Mouse (Mus musculus) kidney, embryonic 16.5 days (tissue): ENCODE data around the gene Fgf6. TPM values are rescaled to one million over a fixed set of nuclear protein-coding genes. Genes with fewer than 3 reads are reported as not detected.

Experiments
- ATAC-seq: fragments of 200-750 bp; cut with Nextera tagmentation; 2 replicates; pipeline ENCODE4 v1.8.0; 2017; ENCODE audit warnings: moderate TSS enrichment; ENCODE audit not compliant: low FRiP score, low TSS enrichment
- H3K27ac ChIP-seq: fragments of 300-500 bp; sonication (generic); 2 replicates; pipeline ENCODE4 v1.5.1; 2014; ENCODE audit warnings: low read length
- H3K27me3 ChIP-seq: fragments of 300-500 bp; sonication (generic); 2 replicates; pipeline ENCODE4 v1.6.1; 2014; ENCODE audit warnings: low read length, control low read depth, mixed read lengths; ENCODE audit not compliant: insufficient read depth
- H3K36me3 ChIP-seq: fragments of 300-500 bp; sonication (generic); 2 replicates; pipeline ENCODE4 v1.6.1; 2014; ENCODE audit warnings: low read length, control low read depth, mixed read lengths; ENCODE audit not compliant: insufficient read depth
- H3K4me1 ChIP-seq: fragments of 300-500 bp; sonication (generic); 2 replicates; pipeline ENCODE4 v1.6.1; 2014; ENCODE audit warnings: low read length, control low read depth, mixed read lengths; ENCODE audit not compliant: insufficient read depth
- H3K4me2 ChIP-seq: fragments of 300-500 bp; sonication (generic); replicated peaks from 2 replicates; pipeline ENCODE4 v1.6.1; 2014; ENCODE audit warnings: low read depth, low read length
- H3K4me3 ChIP-seq: fragments of 300-500 bp; sonication (generic); 2 replicates; pipeline ENCODE4 v1.5.1; 2014; ENCODE audit warnings: mild to moderate bottlenecking, low read length
- H3K9ac ChIP-seq: fragments of 300-500 bp; sonication (generic); replicated peaks from 2 replicates; pipeline ENCODE4 v1.6.1; 2014; ENCODE audit warnings: low read length
- H3K9me3 ChIP-seq: fragments of 300-500 bp; sonication (generic); 2 replicates; pipeline ENCODE4 v1.6.1; 2016; ENCODE audit warnings: low read length, control low read depth
- WGBS: fragments of 180-500 bp; shearing (Covaris S2); extraction: QIAGEN DNeasy Blood & Tissue Kit; methylation state at CpG from one replicate; pipeline ENCODE4 v1.1.7; 2014; 5-methylcytosine and 5-hydroxymethylcytosine counted together
- polyA plus RNA-seq: library from polyadenylated mRNA; unstranded; fragments of >200 nt; fragmentation: Nextera tagmentation; extraction: Ambion mirVana; gene quantifications from 2 replicates; pipeline ENCODE4 v1.2.1, GENCODE M21; 2015

Fgf6 gene
- polyA plus RNA-seq: 0.04 and 0.05 TPM in 2 replicates

GRCm38 (mm10) chr6:127014906-127015770, at the start of gene Fgf6:
Fgf6 (plus strand) TSS chr6:127015586.
- H3K4me2 ChIP-seq: peak within 1 kb of the TSS; percentile 23; the same call in 1 of the 2 replicates
- no peak within 1 kb of the TSS for H3K4me3 ChIP-seq
- 0 out of 2 replicates have a peak, but pooled peaks cover 7% of the 10 kb centered on the region for H3K4me1 ChIP-seq
- peaks cover 10% of the 10 kb centered on the region for H3K27me3 ChIP-seq
- no peak within 1 kb of the TSS for H3K27ac ChIP-seq
- WGBS: 45% methylated on average over 26 of the region's 26 CpGs
- no peak within 1 kb of the TSS for H3K9ac ChIP-seq
- peak; percentile 60; the same call in 1 of the 2 replicates for ATAC-seq
- H3K9me3 ChIP-seq: no peaks in the 10 kb centered on the region
- H3K36me3 ChIP-seq: no peaks in the 10 kb centered on the region

GRCm38 (mm10) chr6:126966241-126967026, 49.0 kb upstream of the Fgf6 start:
- Histone ChIP-seq H3K9ac (no peak overlapping the region), H3K27ac (no peak overlapping the region), H3K4me2 (no peak overlapping the region), H3K27me3 (no peaks in the 10 kb centered on the region), H3K36me3 (peaks cover 16% of the 10 kb centered on the region; the same call in 1 of the 2 replicates), H3K9me3 (no peaks in the 10 kb centered on the region), H3K4me1 (no peaks in the 10 kb centered on the region), H3K4me3 (no peak overlapping the region)
- 87% methylated on average over 14 of the region's 14 CpGs for WGBS
- ATAC-seq: no peak

- H3K27me3 ChIP-seq: no peaks in the 10 kb centered on the region
- H3K4me1 ChIP-seq: no peaks in the 10 kb centered on the region
- no peak overlapping the region for H3K4me3 ChIP-seq
- no peaks in the 10 kb centered on the region for H3K36me3 ChIP-seq
- H3K9ac ChIP-seq: no peak overlapping the region
- ATAC-seq: 0 out of 2 replicates have a peak, but pooled peaks have one; percentile 31
- H3K27ac ChIP-seq: no peak overlapping the region
- 51% methylated on average over 5 of the region's 5 CpGs for WGBS
- no peaks in the 10 kb centered on the region for H3K9me3 ChIP-seq
- H3K4me2 ChIP-seq: no peak overlapping the region
These were observed 33.7 kb upstream of the Fgf6 start for GRCm38 (mm10) chr6:126981539-126982234.

- Histone ChIP-seq H3K27ac (no peak overlapping the region), H3K36me3 (no peaks in the 10 kb centered on the region), H3K9ac (no peak overlapping the region), H3K9me3 (no peaks in the 10 kb centered on the region), H3K4me2 (no peak overlapping the region), H3K4me1 (no peaks in the 10 kb centered on the region), H3K27me3 (no peaks in the 10 kb centered on the region), H3K4me3 (no peak overlapping the region)
- no peak for ATAC-seq
- 55% methylated on average over 2 of the region's 2 CpGs for WGBS
These were observed 21.7 kb upstream of the Fgf6 start for GRCm38 (mm10) chr6:126993676-126994075.

GRCm38 (mm10) chr6:126995494-126995893, 19.9 kb upstream of the Fgf6 start:
- H3K9ac ChIP-seq: no peak overlapping the region
- H3K27me3 ChIP-seq: no peaks in the 10 kb centered on the region
- ATAC-seq: no peak

GRCm38 (mm10) chr6:126996399-126996798, 19.0 kb upstream of the Fgf6 start:
- H3K9me3 ChIP-seq: no peaks in the 10 kb centered on the region
- ATAC-seq: no peak
- WGBS: 71% methylated on average over 5 of the region's 5 CpGs
- H3K4me3 ChIP-seq: no peak overlapping the region
- no peak overlapping the region for H3K27ac ChIP-seq
- H3K36me3 ChIP-seq: no peaks in the 10 kb centered on the region
- no peaks in the 10 kb centered on the region for H3K4me1 ChIP-seq
- no peaks in the 10 kb centered on the region for H3K27me3 ChIP-seq
- no peak overlapping the region for H3K4me2 ChIP-seq
- H3K9ac ChIP-seq: no peak overlapping the region

More at GRCm38 (mm10) chr6:126995494-126995893, 19.9 kb upstream of the Fgf6 start:
- Histone ChIP-seq H3K4me3 (no peak overlapping the region), H3K4me1 (no peaks in the 10 kb centered on the region), H3K27ac (no peak overlapping the region), H3K9me3 (no peaks in the 10 kb centered on the region), H3K4me2 (no peak overlapping the region), H3K36me3 (no peaks in the 10 kb centered on the region)
- WGBS: 79% methylated on average over 3 of the region's 3 CpGs

- ATAC-seq: no peak
- no peak overlapping the region for H3K27ac ChIP-seq
- H3K4me2 ChIP-seq: no peak overlapping the region
- no peaks in the 10 kb centered on the region for H3K4me1 ChIP-seq
- H3K4me3 ChIP-seq: no peak overlapping the region
- 91% methylated on average over 3 of the region's 3 CpGs for WGBS
- H3K9me3 ChIP-seq: no peaks in the 10 kb centered on the region
- H3K27me3 ChIP-seq: no peaks in the 10 kb centered on the region
- no peaks in the 10 kb centered on the region for H3K36me3 ChIP-seq
- H3K9ac ChIP-seq: no peak overlapping the region
These were observed 9.7 kb upstream of the Fgf6 start for GRCm38 (mm10) chr6:127005646-127006045.

- H3K4me3 ChIP-seq: no peak overlapping the region
- no peaks in the 10 kb centered on the region for H3K27me3 ChIP-seq
- no peaks in the 10 kb centered on the region for H3K4me1 ChIP-seq
- H3K27ac ChIP-seq: no peak overlapping the region
- 57% methylated on average over 3 of the region's 3 CpGs for WGBS
- H3K4me2 ChIP-seq: no peak overlapping the region
- no peaks in the 10 kb centered on the region for H3K36me3 ChIP-seq
- ATAC-seq: no peak
- H3K9ac ChIP-seq: no peak overlapping the region
- H3K9me3 ChIP-seq: no peaks in the 10 kb centered on the region
These were observed 8.8 kb upstream of the Fgf6 start for GRCm38 (mm10) chr6:127006551-127006950.

GRCm38 (mm10) chr6:127010021-127010420, 5.4 kb upstream of the Fgf6 start:
- Histone ChIP-seq H3K27me3 (no peaks in the 10 kb centered on the region; the same call in 1 of the 2 replicates), H3K27ac (no peak overlapping the region), H3K4me3 (no peak overlapping the region), H3K4me2 (no peak overlapping the region), H3K9ac (no peak overlapping the region), H3K9me3 (no peaks in the 10 kb centered on the region), H3K36me3 (no peaks in the 10 kb centered on the region), H3K4me1 (no peaks in the 10 kb centered on the region)
- no peak for ATAC-seq
- WGBS: 91% methylated on average over 13 of the region's 13 CpGs
